Mouse (Mus musculus) E14TG2a.4 (cell line): ENCODE measurements around the gene Cyp2c69.
"Not testable (repeated sequence)": the region's sequence is repeated elsewhere in the genome, so short reads cannot be mapped to it uniquely, and the experiment has no call there.

Experiments
- H3K27me3 ChIP-seq: 2 replicates; pipeline ENCODE4 v1.6.1; 2014; ENCODE audit warnings: low read length, control low read depth; ENCODE audit not compliant: insufficient read depth
- H3K36me3 ChIP-seq: 2 replicates; pipeline ENCODE4 v1.6.1; 2014; ENCODE audit warnings: low read length, control low read depth; ENCODE audit not compliant: insufficient read depth
- H3K4me1 ChIP-seq: replicated peaks from 2 replicates; pipeline ENCODE4 v1.6.1; 2014; ENCODE audit warnings: low read depth, low read length, control low read depth
- H3K4me3 ChIP-seq: replicated peaks from 2 replicates; pipeline ENCODE4 v1.5.1; 2014; ENCODE audit warnings: mild to moderate bottlenecking, low read length
- H3K9me3 ChIP-seq: 2 replicates; pipeline ENCODE4 v1.6.1; 2014; ENCODE audit warnings: low read length, control low read depth
- CTCF ChIP-seq: conservative IDR thresholded peaks from 2 replicates; pipeline ENCODE4 v1.5.1; 2014; ENCODE audit warnings: low read length
- NANOG ChIP-seq: IDR thresholded peaks from 2 replicates; pipeline ENCODE4 v1.6.1; 2014; ENCODE audit warnings: borderline replicate concordance, low read length, mixed read lengths
- POU5F1 ChIP-seq: IDR thresholded peaks from 2 replicates; pipeline ENCODE4 v1.6.1; 2014; ENCODE audit warnings: low read length, borderline replicate concordance

The Cyp2c69 gene

GRCm38 (mm10) chr19:39886699-39887098, at the start of gene Cyp2c69:
Gene Cyp2c69, minus strand, starts transcription at chr19:39886799.
- not testable (repeated sequence) for H3K4me1 ChIP-seq, H3K4me3 ChIP-seq, H3K36me3 ChIP-seq, H3K27me3 ChIP-seq
- H3K9me3 ChIP-seq: peaks cover 43% of the 10 kb centered on the region

- no peaks in the 10 kb centered on the region for H3K36me3 ChIP-seq
- H3K27me3 ChIP-seq: no peaks in the 10 kb centered on the region
- H3K4me3 ChIP-seq: no peak overlapping the region
- H3K4me1 ChIP-seq: no peaks in the 10 kb centered on the region
- peaks cover 37% of the 10 kb centered on the region for H3K9me3 ChIP-seq
- TF ChIP-seq CTCF (no peak), NANOG (no peak), POU5F1 (no peak)
Observed at GRCm38 (mm10) chr19:39935396-39935795, 48.8 kb upstream of the Cyp2c69 start.

DNA sequence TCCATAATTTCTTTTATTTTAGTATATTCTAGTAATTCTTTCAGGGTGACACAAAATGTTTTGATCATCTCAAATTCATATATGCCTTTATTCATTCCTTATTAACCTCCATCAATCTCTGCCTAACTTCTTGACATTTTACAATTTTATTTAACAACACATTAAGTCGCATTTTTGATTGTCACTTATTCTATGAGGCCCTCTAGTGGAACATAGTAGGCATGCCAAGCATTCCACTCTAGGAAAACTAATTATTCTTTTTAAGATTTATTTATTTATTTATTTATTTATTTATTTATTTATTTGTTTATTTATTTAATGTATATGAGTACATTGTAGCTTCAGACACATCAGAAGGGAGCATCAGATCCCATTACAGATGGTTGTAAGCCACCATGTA, 43.4 kb upstream of the Cyp2c69 start:
- Histone ChIP-seq H3K4me3 (no peak overlapping the region), H3K27me3 (no peaks in the 10 kb centered on the region), H3K4me1 (no peaks in the 10 kb centered on the region), H3K9me3 (peaks cover 18% of the 10 kb centered on the region), H3K36me3 (no peaks in the 10 kb centered on the region)
- no peak for TF ChIP-seq POU5F1
- peak; percentile 28 for TF ChIP-seq CTCF
- TF ChIP-seq NANOG: no peak

- Histone ChIP-seq H3K9me3 (peaks cover 68% of the 10 kb centered on the region), H3K4me1 (no peaks in the 10 kb centered on the region), H3K27me3 (no peaks in the 10 kb centered on the region), H3K4me3 (no peak overlapping the region), H3K36me3 (peaks cover 5% of the 10 kb centered on the region)
- no peak for TF ChIP-seq NANOG
- no peak for TF ChIP-seq CTCF
- TF ChIP-seq POU5F1: no peak
Observed at GRCm38 (mm10) chr19:39901656-39902055, 15.1 kb upstream of the Cyp2c69 start.

GRCm38 (mm10) chr19:39890079-39890478, 3.5 kb upstream of the Cyp2c69 start:
- not testable (repeated sequence) for H3K27me3 ChIP-seq, H3K36me3 ChIP-seq, H3K4me3 ChIP-seq, H3K4me1 ChIP-seq
- peak; percentile 93 for TF ChIP-seq NANOG
- H3K9me3 ChIP-seq: peaks cover 56% of the 10 kb centered on the region

DNA sequence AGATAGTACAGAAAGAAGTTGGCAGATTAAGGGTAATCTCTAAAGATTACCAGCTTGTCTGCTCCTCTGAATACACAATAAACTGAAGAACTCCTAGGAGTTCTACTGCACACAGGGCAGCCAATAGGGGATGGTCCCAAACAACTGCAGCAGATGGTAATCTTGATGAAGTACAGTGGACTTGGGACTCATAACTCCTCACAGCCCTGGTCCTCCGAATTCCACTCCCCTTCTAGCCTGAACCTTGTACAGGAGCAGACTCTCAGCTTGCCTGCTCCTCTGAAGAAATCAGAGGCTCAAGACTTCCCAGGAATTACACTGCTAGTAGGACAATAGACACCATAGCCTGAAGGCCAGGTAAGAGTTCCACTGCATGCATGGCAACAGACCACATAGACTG, 20.5 kb downstream of the Cyp2c69 start:
- Histone ChIP-seq H3K4me3 (no peak overlapping the region), H3K27me3 (no peaks in the 10 kb centered on the region), H3K36me3 (no peaks in the 10 kb centered on the region), H3K4me1 (no peaks in the 10 kb centered on the region), H3K9me3 (no peaks in the 10 kb centered on the region)
- TF ChIP-seq POU5F1: no peak
- TF ChIP-seq CTCF: no peak
- no peak for TF ChIP-seq NANOG

- H3K4me1 ChIP-seq, H3K4me3 ChIP-seq, H3K36me3 ChIP-seq, H3K27me3 ChIP-seq: not testable (repeated sequence)
- peaks cover 26% of the 10 kb centered on the region for H3K9me3 ChIP-seq
Observed at GRCm38 (mm10) chr19:39820931-39821330, 65.7 kb downstream of the Cyp2c69 start.

GRCm38 (mm10) chr19:39816400-39816799, 70.2 kb downstream of the Cyp2c69 start:
- peaks cover 35% of the 10 kb centered on the region for H3K9me3 ChIP-seq
- H3K27me3 ChIP-seq, H3K4me1 ChIP-seq, H3K36me3 ChIP-seq, H3K4me3 ChIP-seq: not testable (repeated sequence)

DNA sequence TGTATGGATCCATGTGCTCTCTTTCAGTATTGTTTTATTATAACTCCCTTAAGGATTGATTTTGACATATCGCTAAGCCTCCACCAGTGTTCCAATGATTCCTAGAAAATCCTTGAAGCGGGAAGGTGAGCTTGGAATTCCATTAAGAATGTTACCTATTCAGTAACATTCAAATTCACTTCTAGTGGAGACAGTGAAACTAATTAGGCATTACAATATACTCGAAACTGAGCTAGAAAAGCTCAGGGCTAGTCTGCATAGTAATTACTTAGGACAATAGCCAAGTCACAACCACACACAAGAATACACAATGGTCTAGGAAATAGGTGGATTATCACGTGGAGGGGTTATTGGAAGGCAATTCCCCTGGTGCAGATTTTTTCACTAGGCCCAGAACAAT, 70.6 kb downstream of the Cyp2c69 start:
- not testable (repeated sequence) for H3K36me3 ChIP-seq, H3K27me3 ChIP-seq, H3K4me3 ChIP-seq, H3K4me1 ChIP-seq
- H3K9me3 ChIP-seq: peaks cover 39% of the 10 kb centered on the region
- TF ChIP-seq NANOG: peak; percentile 46; the same call in 1 of the 2 replicates

DNA sequence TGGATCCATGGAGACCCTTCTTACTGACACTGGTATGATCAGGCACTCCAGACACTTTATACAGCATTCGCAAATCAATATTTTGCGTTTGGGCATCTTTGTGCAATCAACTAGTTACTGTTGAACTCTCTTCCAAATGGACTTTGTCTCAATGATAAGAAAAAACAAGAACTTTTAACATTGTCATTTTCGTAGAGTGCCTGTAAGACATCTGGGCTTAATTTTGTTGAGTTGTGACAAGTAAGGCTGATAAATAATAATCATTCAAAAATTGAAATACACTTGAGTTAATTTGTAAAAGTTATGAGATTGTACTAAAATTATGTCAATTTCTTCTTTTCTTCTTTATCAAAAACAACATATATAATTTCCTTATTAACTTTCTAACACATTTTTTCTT, 73.9 kb downstream of the Cyp2c69 start, which contains the start of gene Cyp2c40:
Cyp2c40 (minus strand) TSS at position 101 of the 400 bp plus-strand sequence.
- H3K36me3 ChIP-seq, H3K4me1 ChIP-seq, H3K27me3 ChIP-seq, H3K4me3 ChIP-seq: not testable (repeated sequence)
- H3K9me3 ChIP-seq: peaks cover 45% of the 10 kb centered on the region
